Mouse (Mus musculus): ENCODE measurements around the gene Mucl3.

GRCm38 (mm10) chr17:35691811-35692210 lies 48.3 kb upstream of the Mucl3 start:
- no peak for TF ChIP-seq POLR2A (IDR thresholded peaks at IDR 0.05; ENCODE audit: borderline replicate concordance, low read depth, low read length)
- no peak for TF ChIP-seq CTCF (IDR thresholded peaks at IDR 0.05; ENCODE audit: low read depth, low read length)
